Mouse (Mus musculus): ENCODE data around the gene Rap1gap. TPM values are rescaled to one million over a fixed set of nuclear protein-coding genes. Genes with fewer than 3 reads are reported as not detected.

The Rap1gap gene
- polyA plus RNA-seq, 1 experiment from 2014 or later, result 48.8 TPM

GRCm38 (mm10) chr4:137665791-137666190, 1.3 kb downstream of the Rap1gap start:
- Histone ChIP-seq H3K27me3 (replicated peaks; ENCODE audit: insufficient read depth, low read length) (peaks cover 16% of the 10 kb centered on the region; the same call in 1 of the 2 replicates), H3K4me1 (ENCODE audit: insufficient read depth, low read depth, low read length) (no peaks in the 10 kb centered on the region; the same call in 1 of the 2 replicates), H3K4me2 (replicated peaks; ENCODE audit: low read depth, low read length) (no peak overlapping the region), H3K9ac (replicated peaks; ENCODE audit: low read depth) (no peak overlapping the region), H3K36me3 (ENCODE audit: insufficient read depth, low read length) (no peaks in the 10 kb centered on the region), H3K9me3 (ENCODE audit: low read length) (no peaks in the 10 kb centered on the region), H3K4me3 (ENCODE audit: low read depth, low read length) (no peak overlapping the region), H3K27ac (ENCODE audit: low read length) (no peak overlapping the region)
- TF ChIP-seq EP300 (IDR thresholded peaks at IDR 0.05) (no peak), CTCF (IDR thresholded peaks at IDR 0.05) (no peak)
- no peak for ATAC-seq
- DNase-seq (ENCODE audit: low spot score), result no peak
- WGBS, result 94% methylated on average over 5 of the region's 5 CpGs

- DNase-seq (ENCODE audit: low spot score), result no peak
- H3K27me3 ChIP-seq (replicated peaks; ENCODE audit: insufficient read depth, low read length), result peaks cover 16% of the 10 kb centered on the region; the same call in 1 of the 2 replicates
- ATAC-seq, result no peak
- H3K4me3 ChIP-seq (ENCODE audit: low read depth, low read length), result no peak overlapping the region
- no peaks in the 10 kb centered on the region for H3K36me3 ChIP-seq (ENCODE audit: insufficient read depth, low read length)
- no peak for TF ChIP-seq CTCF (IDR thresholded peaks at IDR 0.05)
- no peak for TF ChIP-seq EP300 (IDR thresholded peaks at IDR 0.05)
- no peaks in the 10 kb centered on the region for H3K9me3 ChIP-seq (ENCODE audit: low read length)
- H3K4me2 ChIP-seq (replicated peaks; ENCODE audit: low read depth, low read length), result no peak overlapping the region
- WGBS, result 52% methylated on average over 5 of the region's 5 CpGs
- no peaks in the 10 kb centered on the region; the same call in 1 of the 2 replicates for H3K4me1 ChIP-seq (ENCODE audit: insufficient read depth, low read depth, low read length)
- H3K9ac ChIP-seq (replicated peaks; ENCODE audit: low read depth), result no peak overlapping the region
- H3K27ac ChIP-seq (ENCODE audit: low read length), result no peak overlapping the region
These were observed 1.9 kb downstream of the Rap1gap start for GRCm38 (mm10) chr4:137666283-137666957.

GRCm38 (mm10) chr4:137666958-137667345, 2.4 kb downstream of the Rap1gap start:
- ATAC-seq (no peak), DNase-seq (ENCODE audit: low spot score) (no peak)
- no peak overlapping the region for H3K9ac ChIP-seq (replicated peaks; ENCODE audit: low read depth)
- peaks cover 16% of the 10 kb centered on the region; the same call in 1 of the 2 replicates for H3K27me3 ChIP-seq (replicated peaks; ENCODE audit: insufficient read depth, low read length)
- H3K4me3 ChIP-seq (ENCODE audit: low read depth, low read length), result no peak overlapping the region
- no peak overlapping the region for H3K4me2 ChIP-seq (replicated peaks; ENCODE audit: low read depth, low read length)
- H3K4me1 ChIP-seq (ENCODE audit: insufficient read depth, low read depth, low read length), result no peaks in the 10 kb centered on the region; the same call in 1 of the 2 replicates
- 64% methylated on average over 8 of the region's 8 CpGs for WGBS
- TF ChIP-seq CTCF (IDR thresholded peaks at IDR 0.05), result no peak
- no peak for TF ChIP-seq EP300 (IDR thresholded peaks at IDR 0.05)
- H3K9me3 ChIP-seq (ENCODE audit: low read length), result no peaks in the 10 kb centered on the region
- H3K27ac ChIP-seq (ENCODE audit: low read length), result no peak overlapping the region
- H3K36me3 ChIP-seq (ENCODE audit: insufficient read depth, low read length), result no peaks in the 10 kb centered on the region

GRCm38 (mm10) chr4:137667747-137668146, 3.2 kb downstream of the Rap1gap start:
- H3K9ac ChIP-seq (replicated peaks; ENCODE audit: low read depth), result no peak overlapping the region
- no peak for TF ChIP-seq CTCF (IDR thresholded peaks at IDR 0.05)
- no peak for TF ChIP-seq EP300 (IDR thresholded peaks at IDR 0.05)
- H3K9me3 ChIP-seq (ENCODE audit: low read length), result no peaks in the 10 kb centered on the region
- ATAC-seq, result no peak
- no peak overlapping the region for H3K4me2 ChIP-seq (replicated peaks; ENCODE audit: low read depth, low read length)
- no peak overlapping the region for H3K4me3 ChIP-seq (ENCODE audit: low read depth, low read length)
- peaks cover 16% of the 10 kb centered on the region; the same call in 1 of the 2 replicates for H3K27me3 ChIP-seq (replicated peaks; ENCODE audit: insufficient read depth, low read length)
- H3K4me1 ChIP-seq (ENCODE audit: insufficient read depth, low read depth, low read length), result no peaks in the 10 kb centered on the region; the same call in 1 of the 2 replicates
- H3K27ac ChIP-seq (ENCODE audit: low read length), result no peak overlapping the region
- DNase-seq (ENCODE audit: low spot score), result no peak
- 41% methylated on average over 5 of the region's 5 CpGs for WGBS
- no peaks in the 10 kb centered on the region for H3K36me3 ChIP-seq (ENCODE audit: insufficient read depth, low read length)

GRCm38 (mm10) chr4:137671711-137672500, 7.4 kb downstream of the Rap1gap start:
- Histone ChIP-seq H3K36me3 (ENCODE audit: insufficient read depth, low read length) (no peaks in the 10 kb centered on the region), H3K27ac (ENCODE audit: low read length) (no peak overlapping the region), H3K4me2 (replicated peaks; ENCODE audit: low read depth, low read length) (no peak overlapping the region), H3K4me3 (ENCODE audit: low read depth, low read length) (no peak overlapping the region), H3K27me3 (replicated peaks; ENCODE audit: insufficient read depth, low read length) (no peaks in the 10 kb centered on the region), H3K4me1 (ENCODE audit: insufficient read depth, low read depth, low read length) (no peaks in the 10 kb centered on the region), H3K9me3 (ENCODE audit: low read length) (no peaks in the 10 kb centered on the region), H3K9ac (replicated peaks; ENCODE audit: low read depth) (no peak overlapping the region)
- 56% methylated on average over 13 of the region's 13 CpGs for whole genome bisulfite sequencing
- no peak for TF ChIP-seq CTCF (IDR thresholded peaks at IDR 0.05)
- TF ChIP-seq EP300 (IDR thresholded peaks at IDR 0.05), result no peak
- DNase-seq (ENCODE audit: low spot score) (no peak), ATAC-seq (no peak)

GRCm38 (mm10) chr4:137675566-137675965, 11.0 kb downstream of the Rap1gap start:
- H3K4me2 ChIP-seq (replicated peaks; ENCODE audit: low read depth, low read length), result no peak overlapping the region
- ATAC-seq (no peak), DNase-seq (ENCODE audit: low spot score) (no peak)
- no peak overlapping the region for H3K4me3 ChIP-seq (ENCODE audit: low read depth, low read length)
- H3K4me1 ChIP-seq (ENCODE audit: insufficient read depth, low read depth, low read length), result no peaks in the 10 kb centered on the region
- 0 out of 2 replicates have a peak, but pooled peaks cover 3% of the 10 kb centered on the region for H3K27me3 ChIP-seq (replicated peaks; ENCODE audit: insufficient read depth, low read length)
- no peak overlapping the region for H3K27ac ChIP-seq (ENCODE audit: low read length)
- 62% methylated on average over 7 of the region's 7 CpGs for WGBS
- H3K36me3 ChIP-seq (ENCODE audit: insufficient read depth, low read length), result no peaks in the 10 kb centered on the region
- TF ChIP-seq CTCF (IDR thresholded peaks at IDR 0.05), result no peak
- TF ChIP-seq EP300 (IDR thresholded peaks at IDR 0.05), result no peak
- no peaks in the 10 kb centered on the region for H3K9me3 ChIP-seq (ENCODE audit: low read length)
- no peak overlapping the region for H3K9ac ChIP-seq (replicated peaks; ENCODE audit: low read depth)
